Comparison of ENCODE assay signal across 8 mouse cellular contexts in the genomic region with DNA sequence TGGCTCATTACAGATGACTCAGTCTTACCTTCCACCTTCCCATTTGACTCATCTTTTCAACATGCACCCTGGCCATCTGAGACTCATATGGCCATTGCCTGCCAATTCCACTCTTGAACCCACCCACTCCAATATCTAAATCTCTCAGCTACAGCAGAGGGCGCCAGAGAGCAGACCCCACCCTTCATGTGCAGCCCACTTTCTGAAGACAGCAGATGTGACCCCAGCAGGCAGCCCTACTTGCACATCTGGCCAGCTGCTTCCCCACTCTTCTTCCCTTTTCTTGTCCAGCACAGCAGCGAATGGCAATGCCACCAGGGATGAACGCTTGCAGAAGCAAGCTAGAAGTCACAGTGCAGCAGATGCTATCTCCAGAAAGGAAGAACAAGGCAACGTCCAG.
DNase-seq lines count a peak whose midpoint lies in the region; ATAC-seq and TF ChIP-seq lines count a peak whose summit lies in the region.

No protein-coding gene starts in this region.

- H3K27ac ChIP-seq in midbrain, embryonic 11.5 days (ENCODE audit: low read depth, low read length): no peak overlapping the region
- no peak overlapping the region for H3K27ac ChIP-seq in midbrain, embryonic 15.5 days
- no peak overlapping the region for H3K27ac ChIP-seq in liver, postnatal 0 days (ENCODE audit: low read depth)
- H3K27ac ChIP-seq in hindbrain, embryonic 16.5 days (ENCODE audit: low read depth, low read length): no peak overlapping the region

- peak; percentile 94 for DNase-seq in heart, adult 11 months
- DNase-seq in heart, postnatal 25 days (ENCODE audit: low spot score): no peak
- DNase-seq in midbrain, embryonic 11.5 days (ENCODE audit: low spot score, missing footprints): peak; percentile 83
- DNase-seq in brain, embryonic 14.5 days (ENCODE audit: low read depth): peak; percentile 5
- peak; percentile 20 for DNase-seq in liver, postnatal 0 days
- no peak for DNase-seq in urinary bladder, postnatal 4 days (ENCODE audit: low spot score in 2 of 2)

- 43% methylated on average over 4 of the region's 4 CpGs for WGBS in midbrain, embryonic 11.5 days
- 48% methylated on average over 4 of the region's 4 CpGs for WGBS in midbrain, embryonic 15.5 days
- WGBS in liver, postnatal 0 days (ENCODE audit: insufficient replicate concordance): 19% methylated on average over 4 of the region's 4 CpGs
- 48% methylated on average over 4 of the region's 4 CpGs for WGBS in hindbrain, embryonic 16.5 days

- TF ChIP-seq EP300 in liver, postnatal 0 days (IDR thresholded peaks at IDR 0.05; ENCODE audit: low read depth): no peak

- intact Hi-C loops in heart, postnatal 25 days (cut with DNase I): loop anchor here (5.0 to 10.0 kb wide), 3 partner anchors 94 to 301 kb away; a partner anchor contains a TSS

- ATAC-seq in midbrain, embryonic 11.5 days (ENCODE audit: low FRiP score): no peak
- ATAC-seq in midbrain, embryonic 15.5 days (replicated peaks): no peak
- no peak for ATAC-seq in liver, postnatal 0 days
- no peak for ATAC-seq in hindbrain, embryonic 16.5 days

- H3K27me3 ChIP-seq in midbrain, embryonic 11.5 days (ENCODE audit: control insufficient read depth, insufficient read depth, low read length): no peaks in the 10 kb centered on the region
- no peaks in the 10 kb centered on the region for H3K27me3 ChIP-seq in midbrain, embryonic 15.5 days (replicated peaks)
- no peaks in the 10 kb centered on the region for H3K27me3 ChIP-seq in liver, postnatal 0 days (ENCODE audit: insufficient read depth, low read length)
- H3K27me3 ChIP-seq in hindbrain, embryonic 16.5 days (replicated peaks; ENCODE audit: control insufficient read depth, insufficient read depth, low read length): no peaks in the 10 kb centered on the region

- H3K4me3 ChIP-seq in midbrain, embryonic 11.5 days (ENCODE audit: low read depth, low read length): no peak overlapping the region
- no peak overlapping the region for H3K4me3 ChIP-seq in midbrain, embryonic 15.5 days
- H3K4me3 ChIP-seq in liver, postnatal 0 days (ENCODE audit: low read depth, low read length): no peak overlapping the region
- no peak overlapping the region for H3K4me3 ChIP-seq in hindbrain, embryonic 16.5 days (ENCODE audit: low read length)

- no peaks in the 10 kb centered on the region for H3K9me3 ChIP-seq in midbrain, embryonic 11.5 days (ENCODE audit: control insufficient read depth, low read length)
- H3K9me3 ChIP-seq in midbrain, embryonic 15.5 days: no peaks in the 10 kb centered on the region
- no peaks in the 10 kb centered on the region for H3K9me3 ChIP-seq in liver, postnatal 0 days (ENCODE audit: low read length)
- H3K9me3 ChIP-seq in hindbrain, embryonic 16.5 days (ENCODE audit: control insufficient read depth, low read length): no peaks in the 10 kb centered on the region

- no peak for TF ChIP-seq POLR2A in brain, embryonic 14.5 days (IDR thresholded peaks at IDR 0.05; ENCODE audit: borderline replicate concordance, extremely low read depth, insufficient read depth, insufficient read length, poor library complexity, severe bottlenecking)

- H3K9ac ChIP-seq in midbrain, embryonic 11.5 days (ENCODE audit: low read length): no peak overlapping the region
- H3K9ac ChIP-seq in midbrain, embryonic 15.5 days: no peak overlapping the region
- H3K9ac ChIP-seq in liver, postnatal 0 days (replicated peaks): no peak overlapping the region
- H3K9ac ChIP-seq in hindbrain, embryonic 16.5 days (ENCODE audit: low read depth, low read length): no peak overlapping the region

- H3K4me1 ChIP-seq in midbrain, embryonic 11.5 days (ENCODE audit: control insufficient read depth, insufficient read depth, low read length): no peaks in the 10 kb centered on the region
- H3K4me1 ChIP-seq in midbrain, embryonic 15.5 days: no peaks in the 10 kb centered on the region
- H3K4me1 ChIP-seq in liver, postnatal 0 days (ENCODE audit: insufficient read depth): no peaks in the 10 kb centered on the region
- H3K4me1 ChIP-seq in hindbrain, embryonic 16.5 days (ENCODE audit: control insufficient read depth, insufficient read depth, low read depth, low read length): no peaks in the 10 kb centered on the region

- H3K36me3 ChIP-seq in midbrain, embryonic 11.5 days (ENCODE audit: control insufficient read depth, insufficient read depth, low read length): no peaks in the 10 kb centered on the region
- H3K36me3 ChIP-seq in midbrain, embryonic 15.5 days (replicated peaks): no peaks in the 10 kb centered on the region
- no peaks in the 10 kb centered on the region for H3K36me3 ChIP-seq in liver, postnatal 0 days (replicated peaks; ENCODE audit: insufficient read depth, low read length)
- no peaks in the 10 kb centered on the region for H3K36me3 ChIP-seq in hindbrain, embryonic 16.5 days (ENCODE audit: control insufficient read depth, insufficient read depth, low read length)

- TF ChIP-seq CTCF in brain, embryonic 14.5 days (IDR thresholded peaks at IDR 0.05; ENCODE audit: borderline replicate concordance, extremely low read depth, insufficient read depth, insufficient read length): peak; percentile 48; the same call in 1 of the 2 replicates
- peak; percentile 46 for TF ChIP-seq CTCF in liver, postnatal 0 days (IDR thresholded peaks at IDR 0.05; ENCODE audit: low read depth)

- H3K4me2 ChIP-seq in midbrain, embryonic 11.5 days: no peak overlapping the region
- no peak overlapping the region for H3K4me2 ChIP-seq in midbrain, embryonic 15.5 days
- no peak overlapping the region for H3K4me2 ChIP-seq in liver, postnatal 0 days (ENCODE audit: low read depth, low read length)
- H3K4me2 ChIP-seq in hindbrain, embryonic 16.5 days (ENCODE audit: low read length): no peak overlapping the region

Comparison
In these comparisons a context has a peak if more than half of its experiments do, and no peak if none do; other contexts are left out.
1. DNase-seq: peak in heart, adult 11 months (single experiment), midbrain, embryonic 11.5 days (single experiment), brain, embryonic 14.5 days (single experiment) and liver, postnatal 0 days (single experiment); none in heart, postnatal 25 days (single experiment) and urinary bladder, postnatal 4 days (0 of 2).